Mouse (Mus musculus) forebrain, embryonic 15.5 days (tissue): ENCODE measurements around the gene Bcar3. TPM values are rescaled to one million over a fixed set of nuclear protein-coding genes. Genes with fewer than 3 reads are reported as not detected.

ENCODE experiments used
- ATAC-seq: fragments of 200-750 bp; cut with Nextera tagmentation; replicated peaks from 2 replicates; pipeline ENCODE4 v1.8.0; 2017; ENCODE audit warnings: mild to moderate bottlenecking, moderate TSS enrichment, moderate library complexity
- H3K27ac ChIP-seq: fragments of 300-500 bp; sonication (generic); replicated peaks from 2 replicates; pipeline ENCODE4 v1.5.1; 2015; ENCODE audit warnings: mild to moderate bottlenecking, inconsistent platforms
- H3K27me3 ChIP-seq: fragments of 300-500 bp; sonication (generic); 2 replicates; pipeline ENCODE4 v1.6.1; 2015; ENCODE audit warnings: inconsistent platforms
- H3K36me3 ChIP-seq: fragments of 300-500 bp; sonication (generic); 2 replicates; pipeline ENCODE4 v1.6.1; 2015; ENCODE audit warnings: mild to moderate bottlenecking, inconsistent platforms
- H3K4me1 ChIP-seq: fragments of 300-500 bp; sonication (generic); 2 replicates; pipeline ENCODE4 v1.6.1; 2015; ENCODE audit warnings: inconsistent platforms
- H3K4me2 ChIP-seq: fragments of 300-500 bp; sonication (generic); replicated peaks from 2 replicates; pipeline ENCODE4 v1.6.1; 2015; ENCODE audit warnings: mild to moderate bottlenecking, inconsistent platforms
- H3K4me3 ChIP-seq: fragments of 300-500 bp; sonication (generic); 2 replicates; pipeline ENCODE4 v1.5.1; 2015; ENCODE audit warnings: mild to moderate bottlenecking, inconsistent platforms
- H3K9ac ChIP-seq: fragments of 300-500 bp; sonication (generic); replicated peaks from 2 replicates; pipeline ENCODE4 v1.6.1; 2015; ENCODE audit warnings: mild to moderate bottlenecking, inconsistent platforms
- H3K9me3 ChIP-seq: fragments of 300-500 bp; sonication (generic); 2 replicates; pipeline ENCODE4 v1.6.1; 2016; ENCODE audit warnings: inconsistent platforms
- WGBS: fragments of 180-500 bp; shearing (Covaris S2); methylation state at CpG from one replicate; pipeline ENCODE4 v1.1.7; 2015; ENCODE audit warnings: mixed read lengths; 5-methylcytosine and 5-hydroxymethylcytosine counted together
- polyA plus RNA-seq: library from polyadenylated mRNA; unstranded; fragments of >200 nt; fragmentation: Nextera tagmentation; extraction: Ambion mirVana; gene quantifications from 2 replicates; pipeline ENCODE4 v1.2.1, GENCODE M21; 2015

Gene Bcar3
- polyA plus RNA-seq, 1 experiment from 2014 or later = 6.1 TPM

DNA sequence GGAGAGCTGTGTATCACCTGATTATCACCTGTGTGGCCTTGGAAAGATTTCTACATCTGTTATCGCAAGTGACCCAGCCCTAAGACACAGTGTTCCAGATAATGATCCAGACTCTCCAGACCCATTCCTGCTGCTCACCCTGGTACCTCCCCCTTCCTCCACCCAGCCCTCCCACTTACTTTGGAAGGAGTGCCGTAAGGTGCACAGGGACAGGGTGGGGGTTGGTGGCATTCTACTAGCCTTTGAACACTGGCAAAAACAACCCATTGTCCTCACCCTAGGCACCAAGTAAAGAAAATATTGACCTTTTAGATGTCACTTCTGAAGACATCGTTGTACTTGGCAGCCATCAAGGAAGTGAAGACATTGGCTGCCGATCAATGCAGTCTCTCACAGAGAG is 180.9 kb downstream of the Bcar3 start:
- H3K4me1 ChIP-seq = peaks cover 32% of the 10 kb centered on the region
- H3K4me3 ChIP-seq = no peak overlapping the region
- H3K27ac ChIP-seq = no peak overlapping the region
- no peaks in the 10 kb centered on the region for H3K27me3 ChIP-seq
- no peaks in the 10 kb centered on the region for H3K36me3 ChIP-seq
- ATAC-seq = no peak
- no peak overlapping the region for H3K9ac ChIP-seq
- H3K9me3 ChIP-seq = no peaks in the 10 kb centered on the region
- no peak overlapping the region for H3K4me2 ChIP-seq
- WGBS = 68% methylated on average over 4 of the region's 4 CpGs

DNA sequence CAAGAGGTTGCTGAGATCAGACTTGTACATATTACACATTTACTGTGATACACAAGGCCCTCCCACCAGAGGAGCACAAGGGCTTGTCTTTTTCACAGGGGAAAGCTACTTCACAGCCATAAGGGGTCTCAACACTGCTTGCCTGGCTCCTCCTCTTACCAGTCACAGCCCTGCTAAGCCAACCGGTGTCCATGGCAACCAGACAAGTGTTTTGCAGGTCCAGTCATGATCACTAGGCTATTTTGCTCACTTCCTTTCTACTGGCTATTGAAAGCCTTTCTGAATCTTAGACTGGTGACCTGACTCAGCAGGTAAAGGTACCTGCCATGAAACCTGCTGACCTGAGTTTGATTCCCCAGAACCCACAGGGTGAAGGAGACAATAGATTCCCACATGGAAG is 181.8 kb downstream of the Bcar3 start:
- Histone ChIP-seq H3K36me3 (no peaks in the 10 kb centered on the region), H3K4me2 (no peak overlapping the region), H3K4me1 (peaks cover 41% of the 10 kb centered on the region), H3K9me3 (no peaks in the 10 kb centered on the region), H3K27ac (peak overlapping the region; percentile 58), H3K27me3 (no peaks in the 10 kb centered on the region), H3K4me3 (no peak overlapping the region), H3K9ac (no peak overlapping the region)
- WGBS = 8% methylated on average over 1 of the region's 1 CpGs
- ATAC-seq = peak; percentile 74

DNA sequence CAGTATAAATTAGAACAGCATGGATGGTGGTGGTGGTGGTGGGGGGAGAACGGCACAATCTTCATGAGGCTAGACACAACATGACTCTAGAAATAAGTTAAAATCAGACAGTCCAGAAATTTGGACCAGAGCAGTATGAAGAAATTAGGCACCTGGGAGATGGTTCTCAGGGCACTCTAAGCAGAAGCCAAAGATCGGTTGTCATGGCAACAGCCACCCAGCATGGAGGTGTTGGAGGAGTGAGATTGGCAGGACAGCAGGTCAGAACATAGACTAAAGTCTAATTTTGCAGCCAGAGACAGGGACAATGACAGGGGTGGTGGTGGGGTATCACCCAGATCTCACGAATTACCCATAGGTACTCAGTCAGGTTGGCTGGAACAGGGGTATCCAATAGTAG is 182.7 kb downstream of the Bcar3 start:
- H3K27ac ChIP-seq = peak overlapping the region; percentile 58
- ATAC-seq = peak; percentile 10; the same call in 1 of the 2 replicates
- no peaks in the 10 kb centered on the region for H3K9me3 ChIP-seq
- no peak overlapping the region for H3K4me2 ChIP-seq
- no peaks in the 10 kb centered on the region for H3K27me3 ChIP-seq
- WGBS = 40% methylated on average over 3 of the region's 3 CpGs
- H3K4me1 ChIP-seq = peaks cover 50% of the 10 kb centered on the region
- no peaks in the 10 kb centered on the region for H3K36me3 ChIP-seq
- no peak overlapping the region for H3K4me3 ChIP-seq
- H3K9ac ChIP-seq = no peak overlapping the region

DNA sequence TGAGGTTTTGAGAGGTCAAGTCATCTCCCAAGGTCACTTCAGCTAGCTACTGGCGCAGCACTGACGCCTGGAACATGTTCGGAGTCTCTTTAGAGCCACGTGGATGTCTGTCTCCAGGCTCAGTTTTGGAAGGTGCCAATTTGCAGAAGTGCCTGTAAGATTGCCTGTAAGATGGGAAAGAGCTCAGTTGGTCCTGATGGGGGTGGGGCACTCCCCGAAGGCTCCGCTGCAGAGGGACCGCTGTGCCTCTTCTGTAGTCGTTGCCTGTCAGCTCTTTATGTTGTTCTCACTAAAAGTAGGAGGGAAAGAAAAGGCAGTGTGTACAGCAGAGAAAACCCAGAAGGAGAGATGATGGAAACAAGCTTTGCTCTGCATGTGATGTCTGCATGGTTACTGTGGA is 183.6 kb downstream of the Bcar3 start:
- no peaks in the 10 kb centered on the region for H3K9me3 ChIP-seq
- no peak overlapping the region for H3K4me3 ChIP-seq
- H3K27ac ChIP-seq = peak overlapping the region; percentile 15; the same call in 1 of the 2 replicates
- no peaks in the 10 kb centered on the region for H3K36me3 ChIP-seq
- no peak overlapping the region for H3K4me2 ChIP-seq
- H3K9ac ChIP-seq = no peak overlapping the region
- ATAC-seq = no peak
- peaks cover 59% of the 10 kb centered on the region for H3K4me1 ChIP-seq
- WGBS = 45% methylated on average over 8 of the region's 8 CpGs
- H3K27me3 ChIP-seq = no peaks in the 10 kb centered on the region

DNA sequence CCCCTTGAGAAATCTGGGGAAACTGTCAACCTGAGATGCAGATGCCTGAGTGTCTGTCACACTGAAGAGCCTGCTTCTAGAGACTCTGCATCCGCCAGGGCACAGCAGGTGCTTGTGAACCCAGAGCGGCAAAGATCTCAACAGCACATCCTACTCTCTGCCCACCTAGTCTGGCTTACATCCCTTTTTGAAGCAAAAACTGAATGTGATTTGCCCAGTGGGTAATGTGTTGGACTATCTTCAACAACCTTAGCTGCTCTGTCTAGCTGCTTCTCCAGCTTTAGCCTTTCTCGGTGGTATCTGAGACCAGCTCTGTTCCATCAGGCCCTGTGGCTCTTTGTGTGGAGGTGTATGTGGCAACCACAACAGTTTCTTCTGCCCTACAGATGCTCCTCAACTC is 184.8 kb downstream of the Bcar3 start:
- no peaks in the 10 kb centered on the region for H3K36me3 ChIP-seq
- ATAC-seq = no peak
- no peaks in the 10 kb centered on the region for H3K27me3 ChIP-seq
- H3K9ac ChIP-seq = no peak overlapping the region
- no peak overlapping the region for H3K27ac ChIP-seq
- 73% methylated on average over 3 of the region's 3 CpGs for WGBS
- H3K4me1 ChIP-seq = peaks cover 71% of the 10 kb centered on the region
- H3K4me3 ChIP-seq = no peak overlapping the region
- H3K9me3 ChIP-seq = no peaks in the 10 kb centered on the region
- H3K4me2 ChIP-seq = no peak overlapping the region

DNA sequence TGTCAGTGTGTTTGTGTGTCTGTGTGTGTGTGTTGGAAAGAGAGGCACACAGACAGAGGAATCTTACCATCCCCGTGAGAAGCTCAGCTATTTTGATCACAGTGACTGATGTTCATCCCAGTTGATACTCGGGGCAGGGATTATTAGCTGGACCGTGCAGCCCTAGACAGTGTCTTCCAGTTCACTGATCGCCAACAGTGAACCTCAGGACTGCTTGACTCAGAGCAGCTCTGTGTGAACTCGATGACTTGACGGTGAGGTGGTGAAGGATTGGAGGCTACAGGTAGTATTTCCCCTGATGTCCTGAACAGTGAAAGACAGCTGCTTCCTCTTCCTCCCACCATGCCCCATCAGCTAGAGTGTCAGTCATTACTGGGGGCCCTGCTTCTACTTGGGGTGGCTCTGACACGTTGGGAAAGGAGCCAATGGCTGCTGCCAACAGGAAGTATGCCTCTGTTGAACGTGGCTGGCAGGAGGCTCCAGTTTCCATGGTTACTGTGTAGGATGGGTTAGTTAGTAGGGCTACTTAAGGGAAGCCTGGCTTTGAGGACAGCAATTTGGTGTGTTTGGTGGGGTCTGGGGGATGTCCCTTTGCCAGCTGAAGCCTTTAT is 186.2 kb downstream of the Bcar3 start:
- H3K9me3 ChIP-seq = no peaks in the 10 kb centered on the region
- no peaks in the 10 kb centered on the region for H3K36me3 ChIP-seq
- peaks cover 71% of the 10 kb centered on the region for H3K4me1 ChIP-seq
- peak; percentile 58 for ATAC-seq
- peak overlapping the region; percentile 23; the same call in 1 of the 2 replicates for H3K27ac ChIP-seq
- no peak overlapping the region for H3K4me2 ChIP-seq
- no peak overlapping the region for H3K9ac ChIP-seq
- no peaks in the 10 kb centered on the region for H3K27me3 ChIP-seq
- H3K4me3 ChIP-seq = no peak overlapping the region
- WGBS = 21% methylated on average over 8 of the region's 8 CpGs

DNA sequence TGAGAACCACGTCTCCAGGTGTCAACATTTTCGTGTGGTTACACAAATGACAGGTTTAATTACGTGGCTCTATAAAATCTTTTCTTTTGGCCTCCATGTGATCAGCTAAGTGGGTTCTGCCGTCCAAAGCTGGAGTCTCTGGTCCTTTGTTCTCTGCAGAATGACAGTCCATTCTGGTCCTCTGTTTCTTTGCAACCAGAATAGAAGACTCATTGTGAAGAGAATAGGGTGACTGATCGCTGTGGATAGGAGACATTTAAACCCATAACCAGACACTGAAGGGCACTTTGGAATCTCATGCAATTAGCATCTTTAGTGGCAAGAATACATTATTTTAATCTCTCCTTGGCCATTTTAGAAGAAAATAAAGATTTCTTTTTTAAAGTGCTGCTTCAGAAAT is 187.1 kb downstream of the Bcar3 start:
- H3K27me3 ChIP-seq = no peaks in the 10 kb centered on the region
- peaks cover 63% of the 10 kb centered on the region for H3K4me1 ChIP-seq
- no peak overlapping the region for H3K9ac ChIP-seq
- peak overlapping the region; percentile 23; the same call in 1 of the 2 replicates for H3K27ac ChIP-seq
- no peak overlapping the region for H3K4me2 ChIP-seq
- 6% methylated on average over 5 of the region's 5 CpGs for WGBS
- no peaks in the 10 kb centered on the region for H3K9me3 ChIP-seq
- no peak for ATAC-seq
- no peaks in the 10 kb centered on the region for H3K36me3 ChIP-seq
- H3K4me3 ChIP-seq = no peak overlapping the region

DNA sequence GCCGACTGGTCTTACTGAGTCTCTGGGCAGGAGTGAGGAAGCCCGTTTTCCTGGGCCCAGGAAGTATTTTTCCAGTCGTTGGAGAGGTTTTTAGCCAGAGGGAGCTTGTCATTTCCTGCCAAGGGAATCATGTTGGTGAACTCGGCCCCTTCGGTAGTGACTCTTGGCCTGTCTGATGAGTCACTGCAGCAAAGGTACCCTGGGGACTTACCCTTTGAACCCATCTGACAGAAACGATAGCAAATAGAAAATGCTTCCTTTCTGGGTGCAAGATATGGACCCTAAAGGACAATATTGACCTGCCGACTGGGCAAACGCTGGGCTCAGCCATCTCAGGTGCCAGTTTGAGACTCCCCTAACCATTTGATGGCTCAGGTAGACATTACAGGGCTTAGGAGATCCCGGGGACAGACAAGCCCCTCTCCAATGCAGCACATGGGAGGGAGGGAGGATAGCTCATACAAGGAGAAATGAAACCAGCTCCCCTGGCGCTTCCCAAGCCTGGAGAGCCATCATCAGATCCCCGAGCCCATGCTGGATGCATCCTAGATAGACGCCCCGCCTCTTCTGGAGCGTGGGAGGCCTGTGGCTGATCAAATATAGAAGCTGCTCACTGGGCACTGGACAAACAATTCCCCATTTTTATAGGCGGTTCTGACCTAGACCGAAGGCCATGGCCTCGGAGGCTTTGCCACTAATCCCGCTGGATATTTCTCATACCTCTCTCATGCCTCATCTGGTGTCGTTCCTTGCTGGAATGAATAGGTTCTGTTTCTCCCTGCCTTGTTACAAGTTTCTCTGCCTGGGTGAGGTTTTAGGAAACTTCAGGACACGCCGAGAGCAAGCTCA is 188.2 kb downstream of the Bcar3 start:
- Histone ChIP-seq H3K36me3 (no peaks in the 10 kb centered on the region), H3K4me2 (no peak overlapping the region), H3K27ac (no peak overlapping the region), H3K4me1 (peaks cover 52% of the 10 kb centered on the region), H3K4me3 (no peak overlapping the region), H3K27me3 (no peaks in the 10 kb centered on the region), H3K9ac (no peak overlapping the region), H3K9me3 (no peaks in the 10 kb centered on the region)
- ATAC-seq = no peak
- 79% methylated on average over 21 of the region's 21 CpGs for WGBS

DNA sequence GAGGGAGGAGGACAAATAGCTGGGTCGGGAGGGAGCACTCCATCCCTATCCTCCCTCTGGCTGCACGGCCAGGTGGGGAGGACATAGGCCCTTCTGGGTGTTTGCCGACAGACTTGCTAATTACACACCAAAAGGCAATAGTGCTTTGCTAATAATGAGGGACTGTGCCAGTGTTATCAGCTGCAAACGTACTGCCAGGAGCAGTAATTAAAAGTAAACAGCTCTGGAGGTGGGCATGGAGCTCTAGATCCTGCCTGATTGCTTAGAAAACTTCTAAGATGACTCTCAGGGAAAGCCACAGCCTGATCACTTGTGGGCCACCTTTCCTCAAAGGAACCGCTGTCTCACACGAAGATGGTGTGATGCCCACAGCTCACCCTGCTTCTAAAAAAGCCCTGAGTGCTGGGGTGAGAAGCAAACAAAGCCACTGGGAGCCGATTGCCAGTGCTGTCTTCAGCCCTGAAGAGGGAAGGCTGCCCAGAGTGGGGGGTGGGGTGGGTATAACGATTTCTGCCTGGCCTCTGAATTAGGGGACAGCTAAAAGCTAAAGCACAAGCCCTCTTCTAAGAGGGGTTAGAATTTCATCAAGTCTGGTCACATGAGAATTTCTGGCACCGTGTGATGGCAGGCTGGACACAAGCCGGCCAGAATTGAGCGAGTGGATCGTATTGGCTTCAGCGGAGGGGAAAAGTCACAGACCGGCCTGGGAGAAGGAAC is 189.3 kb downstream of the Bcar3 start:
- 0 out of 2 replicates have a peak overlapping the region, but pooled peaks have one; percentile 17 for H3K27ac ChIP-seq

DNA sequence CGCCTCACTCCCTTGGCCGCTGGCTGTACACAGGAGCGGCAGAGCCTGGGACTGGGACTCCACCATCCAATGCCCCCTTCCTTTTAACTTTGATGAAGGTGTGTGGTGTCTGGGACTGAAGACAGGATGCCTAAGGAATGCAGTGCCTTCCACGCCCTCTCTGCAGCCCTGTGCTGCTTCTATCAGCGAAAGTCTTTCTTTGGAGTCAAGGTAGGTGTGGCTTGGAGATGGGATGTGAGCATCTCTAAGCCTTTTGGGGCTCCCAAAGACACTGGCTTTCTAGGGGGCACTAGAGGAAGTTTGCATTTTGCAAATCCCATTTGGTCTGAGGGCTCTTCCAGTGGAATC is 189.8 kb downstream of the Bcar3 start:
- no peak overlapping the region; the same call in 1 of the 2 replicates for H3K9ac ChIP-seq
- no peak for ATAC-seq
- WGBS = 29% methylated on average over 5 of the region's 5 CpGs
- H3K36me3 ChIP-seq = no peaks in the 10 kb centered on the region
- H3K9me3 ChIP-seq = no peaks in the 10 kb centered on the region
- H3K27ac ChIP-seq = no peak overlapping the region
- no peak overlapping the region for H3K4me2 ChIP-seq
- H3K27me3 ChIP-seq = no peaks in the 10 kb centered on the region
- H3K4me3 ChIP-seq = no peak overlapping the region
- peaks cover 49% of the 10 kb centered on the region for H3K4me1 ChIP-seq

More for the DNA sequence above, 189.3 kb downstream of the Bcar3 start:
- H3K9ac ChIP-seq = no peak overlapping the region
- H3K36me3 ChIP-seq = no peaks in the 10 kb centered on the region
- ATAC-seq = peak; percentile 44; the same call in 1 of the 2 replicates
- no peaks in the 10 kb centered on the region for H3K9me3 ChIP-seq
- H3K4me2 ChIP-seq = no peak overlapping the region
- H3K4me1 ChIP-seq = peaks cover 46% of the 10 kb centered on the region
- no peaks in the 10 kb centered on the region for H3K27me3 ChIP-seq
- H3K4me3 ChIP-seq = no peak overlapping the region
- 13% methylated on average over 14 of the region's 14 CpGs for WGBS

DNA sequence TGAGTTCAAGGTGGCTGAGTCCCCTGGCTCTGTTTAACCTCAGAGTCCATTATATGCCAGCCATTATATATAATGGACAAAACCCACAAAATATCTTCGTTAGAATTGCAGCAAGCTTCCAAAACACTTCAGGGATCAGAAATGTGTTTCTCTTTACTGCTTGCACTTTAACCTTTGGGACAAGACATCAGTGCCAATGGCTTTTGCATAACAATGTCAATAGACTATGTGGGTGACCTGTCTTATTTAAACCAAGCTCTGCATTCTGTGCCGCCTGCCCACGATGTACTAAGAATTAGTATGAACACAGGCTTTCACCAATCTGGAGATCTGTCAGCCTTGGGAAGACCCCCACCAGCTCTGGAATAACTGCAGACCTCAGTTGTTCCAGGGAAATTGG is 190.4 kb downstream of the Bcar3 start:
- H3K4me3 ChIP-seq = no peak overlapping the region
- no peak overlapping the region for H3K4me2 ChIP-seq
- H3K27ac ChIP-seq = no peak overlapping the region
- no peaks in the 10 kb centered on the region for H3K27me3 ChIP-seq
- H3K36me3 ChIP-seq = no peaks in the 10 kb centered on the region
- H3K4me1 ChIP-seq = peaks cover 49% of the 10 kb centered on the region
- ATAC-seq = no peak
- H3K9ac ChIP-seq = no peak overlapping the region
- 33% methylated on average over 3 of the region's 3 CpGs for WGBS
- no peaks in the 10 kb centered on the region for H3K9me3 ChIP-seq

DNA sequence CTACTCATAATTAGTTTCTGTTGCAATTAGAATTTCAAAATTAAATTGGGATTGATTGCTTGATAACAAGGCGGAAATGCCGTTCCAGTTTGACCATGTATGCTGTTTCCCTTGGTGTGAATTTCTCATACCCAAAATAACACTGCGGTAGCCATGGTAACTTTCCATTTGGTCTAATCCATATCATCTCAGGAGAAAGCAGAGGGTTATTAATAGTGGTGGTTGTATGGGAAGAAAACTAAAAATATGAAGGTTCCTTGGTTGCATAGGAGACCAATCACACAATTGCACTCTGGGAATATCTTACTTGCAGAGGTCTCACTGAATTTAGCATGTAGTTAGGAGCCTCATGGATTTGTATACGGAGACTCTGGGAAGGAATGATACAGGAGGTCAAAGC is 191.8 kb downstream of the Bcar3 start:
- Histone ChIP-seq H3K4me3 (no peak overlapping the region), H3K27ac (no peak overlapping the region), H3K9ac (no peak overlapping the region), H3K36me3 (no peaks in the 10 kb centered on the region), H3K4me1 (peaks cover 41% of the 10 kb centered on the region), H3K27me3 (no peaks in the 10 kb centered on the region), H3K9me3 (no peaks in the 10 kb centered on the region), H3K4me2 (no peak overlapping the region)
- WGBS = 85% methylated on average over 4 of the region's 4 CpGs
- ATAC-seq = no peak
